Mouse (Mus musculus) brain, embryonic 14.5 days (tissue): Measurements from ENCODE around the gene 1700016D06Rik.

Experiments
- CTCF ChIP-seq: fragments of 200-500 bp; IDR thresholded peaks from 2 replicates; pipeline ENCODE4 v1.5.1; 2012; ENCODE audit warnings: inconsistent platforms, mild to moderate bottlenecking, moderate library complexity, borderline replicate concordance; ENCODE audit not compliant: insufficient read depth, insufficient read length; ENCODE audit errors: extremely low read depth
- POLR2A ChIP-seq: fragments of 200-500 bp; IDR thresholded peaks from 2 replicates; pipeline ENCODE4 v1.6.1; 2012; ENCODE audit warnings: mild to moderate bottlenecking, inconsistent platforms, borderline replicate concordance; ENCODE audit not compliant: poor library complexity, insufficient read depth, insufficient read length, severe bottlenecking; ENCODE audit errors: extremely low read depth

- TF ChIP-seq CTCF (no peak), POLR2A (no peak)
Measured at GRCm38 (mm10) chr8:11709542-11709941, 8.7 kb upstream of the 1700016D06Rik start.
